Mouse (Mus musculus): Measurements from ENCODE around the gene Pja2. TPM values are rescaled to one million over a fixed set of nuclear protein-coding genes. Genes with fewer than 3 reads are reported as not detected.
"Not testable (repeated sequence)": the region's sequence is repeated elsewhere in the genome, so short reads cannot be mapped to it uniquely, and the experiment has no call there.

Gene Pja2
- polyA plus RNA-seq, 1 experiment = 33.2 TPM

DNA sequence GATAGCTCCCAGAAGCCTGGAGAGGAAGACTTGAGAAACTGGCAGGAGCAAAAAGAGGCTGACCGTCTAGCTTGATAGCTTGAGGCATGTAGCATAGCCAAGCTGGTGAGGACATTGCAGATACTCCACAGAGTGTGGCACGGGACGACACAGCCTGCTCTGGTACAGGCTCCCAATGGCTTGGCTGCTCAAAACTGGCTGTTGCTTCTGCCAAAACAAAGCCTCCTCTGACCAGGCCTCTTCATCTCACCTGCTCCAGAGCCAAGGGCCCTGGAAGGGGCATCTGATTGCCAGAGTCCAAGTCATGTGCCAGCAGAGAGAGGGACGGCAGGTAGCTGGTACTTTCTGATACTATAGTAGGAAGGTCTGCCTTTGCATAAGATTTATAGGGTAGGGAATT, 5.5 kb upstream of the Pja2 start:
- H3K27ac ChIP-seq (ENCODE audit: insufficient read depth, low read depth, low read length) = no peak overlapping the region
- H3K4me3 ChIP-seq (ENCODE audit: insufficient read depth, low read length) = no peak overlapping the region
- H3K4me1 ChIP-seq (ENCODE audit: control insufficient read depth, insufficient read depth, low read length) = no peaks in the 10 kb centered on the region; the same call in 1 of the 2 replicates
- no peak for TF ChIP-seq CTCF (IDR thresholded peaks at IDR 0.05; ENCODE audit: low read depth, low read length)
- no peak for TF ChIP-seq POLR2A (IDR thresholded peaks at IDR 0.05; ENCODE audit: borderline replicate concordance, low read depth, low read length)

DNA sequence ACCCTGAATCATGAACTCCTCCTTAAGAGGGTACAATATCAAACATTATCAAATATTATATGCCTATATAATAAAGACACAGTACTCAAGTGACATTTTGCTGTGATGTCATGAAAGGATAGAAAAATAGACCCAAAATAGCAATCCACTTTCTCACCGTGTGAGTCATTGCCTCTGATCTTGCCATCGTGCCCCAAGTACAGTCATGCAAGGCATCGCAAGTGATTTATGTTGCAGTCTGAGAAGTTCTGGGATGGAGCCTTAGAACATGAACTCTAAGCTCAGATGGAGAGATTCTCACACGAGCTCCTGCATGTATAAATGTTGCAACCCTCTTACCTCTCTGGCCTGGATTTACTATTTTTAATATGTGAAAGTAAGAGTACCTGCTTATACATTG, 2.2 kb upstream of the Pja2 start:
- no peak overlapping the region for H3K4me3 ChIP-seq (ENCODE audit: insufficient read depth, low read length)
- no peak for TF ChIP-seq POLR2A (IDR thresholded peaks at IDR 0.05; ENCODE audit: borderline replicate concordance, low read depth, low read length)
- no peak for TF ChIP-seq CTCF (IDR thresholded peaks at IDR 0.05; ENCODE audit: low read depth, low read length)
- peaks cover 2% of the 10 kb centered on the region for H3K4me1 ChIP-seq (ENCODE audit: control insufficient read depth, insufficient read depth, low read length)
- no peak overlapping the region for H3K27ac ChIP-seq (ENCODE audit: insufficient read depth, low read depth, low read length)

DNA sequence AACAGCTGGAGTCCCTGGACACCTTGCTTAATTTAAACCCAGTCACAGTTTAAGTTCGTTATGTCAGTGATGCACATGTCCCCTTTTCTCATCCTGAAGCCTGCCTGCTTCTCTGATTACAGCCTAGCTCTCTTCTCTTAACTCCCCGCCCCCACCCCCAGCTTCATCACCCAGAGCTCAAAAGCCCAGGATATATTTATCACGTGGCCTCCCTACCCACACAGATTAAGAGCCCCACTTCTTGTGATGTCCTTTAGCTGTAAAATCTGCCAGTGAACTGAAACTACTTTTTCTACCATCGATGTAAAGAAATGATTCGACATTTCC, 1.0 kb upstream of the Pja2 start:
- peak overlapping the region; percentile 80 for H3K4me3 ChIP-seq (ENCODE audit: insufficient read depth, low read length)
- H3K4me1 ChIP-seq (ENCODE audit: control insufficient read depth, insufficient read depth, low read length) = peaks cover 2% of the 10 kb centered on the region
- TF ChIP-seq POLR2A (IDR thresholded peaks at IDR 0.05; ENCODE audit: borderline replicate concordance, low read depth, low read length) (no peak), CTCF (IDR thresholded peaks at IDR 0.05; ENCODE audit: low read depth, low read length) (no peak)
- H3K27ac ChIP-seq (ENCODE audit: insufficient read depth, low read depth, low read length) = peak overlapping the region; percentile 43; the same call in 1 of the 2 replicates

DNA sequence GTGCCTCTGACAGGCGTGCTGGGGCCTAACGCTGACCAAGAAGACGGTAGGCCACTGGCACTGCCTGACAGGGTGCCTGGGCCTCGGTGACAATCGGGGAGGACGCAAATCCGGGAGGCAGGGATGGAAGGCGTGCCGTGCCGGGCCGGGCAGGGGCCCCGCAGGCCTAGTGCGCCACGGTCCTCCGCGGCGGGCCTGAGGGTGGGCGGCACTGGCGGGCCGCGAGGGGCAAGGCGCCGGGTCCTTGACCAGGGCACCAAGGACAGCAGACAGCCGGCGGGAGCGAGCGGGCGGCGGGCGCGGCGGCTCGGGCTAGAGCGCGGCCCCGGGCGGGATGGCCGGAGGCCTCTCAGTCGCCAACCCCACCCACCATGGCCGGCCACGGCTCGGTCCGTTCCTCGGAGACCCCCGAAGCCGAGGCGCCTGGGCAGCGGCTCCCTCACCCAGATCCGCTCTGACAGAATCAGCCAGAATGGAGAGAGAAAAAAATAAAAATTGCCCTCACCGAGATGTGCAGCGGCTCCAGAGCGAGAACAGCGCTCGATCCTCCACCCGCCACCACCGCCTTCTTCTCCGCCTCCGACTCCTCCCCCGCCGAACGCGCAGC, 322 bp downstream of the Pja2 start:
- H3K4me3 ChIP-seq (ENCODE audit: insufficient read depth, low read length) = peak overlapping the region; percentile 100
- no peak for TF ChIP-seq CTCF (IDR thresholded peaks at IDR 0.05; ENCODE audit: low read depth, low read length)
- no peak for TF ChIP-seq POLR2A (IDR thresholded peaks at IDR 0.05; ENCODE audit: borderline replicate concordance, low read depth, low read length)
- peaks cover 2% of the 10 kb centered on the region for H3K4me1 ChIP-seq (ENCODE audit: control insufficient read depth, insufficient read depth, low read length)
- H3K27ac ChIP-seq (ENCODE audit: insufficient read depth, low read depth, low read length) = peak overlapping the region; percentile 70

DNA sequence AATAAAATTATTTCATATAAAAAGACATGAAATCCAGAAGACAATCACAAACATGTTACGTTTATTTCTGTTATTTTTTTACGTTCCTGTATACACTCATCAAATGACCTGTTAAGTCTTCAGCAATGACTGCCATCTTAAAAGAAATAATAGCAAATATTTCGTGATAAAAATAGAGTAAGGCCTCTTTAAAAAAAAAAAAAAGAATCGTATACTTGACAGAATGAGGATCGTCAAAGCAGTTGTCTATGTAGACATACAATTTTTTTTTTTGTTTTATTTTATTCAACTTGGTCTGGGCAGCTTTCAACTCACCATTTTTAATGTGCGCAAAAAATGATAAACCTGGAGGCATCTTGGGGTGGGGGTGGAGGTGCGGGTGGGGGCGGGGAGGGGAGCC, 831 bp downstream of the Pja2 start:
- Histone ChIP-seq H3K4me3 (ENCODE audit: insufficient read depth, low read length) (peak overlapping the region; percentile 100), H3K27ac (ENCODE audit: insufficient read depth, low read depth, low read length) (no peak overlapping the region), H3K4me1 (ENCODE audit: control insufficient read depth, insufficient read depth, low read length) (peaks cover 2% of the 10 kb centered on the region)
- no peak for TF ChIP-seq CTCF (IDR thresholded peaks at IDR 0.05; ENCODE audit: low read depth, low read length)
- no peak for TF ChIP-seq POLR2A (IDR thresholded peaks at IDR 0.05; ENCODE audit: borderline replicate concordance, low read depth, low read length)

DNA sequence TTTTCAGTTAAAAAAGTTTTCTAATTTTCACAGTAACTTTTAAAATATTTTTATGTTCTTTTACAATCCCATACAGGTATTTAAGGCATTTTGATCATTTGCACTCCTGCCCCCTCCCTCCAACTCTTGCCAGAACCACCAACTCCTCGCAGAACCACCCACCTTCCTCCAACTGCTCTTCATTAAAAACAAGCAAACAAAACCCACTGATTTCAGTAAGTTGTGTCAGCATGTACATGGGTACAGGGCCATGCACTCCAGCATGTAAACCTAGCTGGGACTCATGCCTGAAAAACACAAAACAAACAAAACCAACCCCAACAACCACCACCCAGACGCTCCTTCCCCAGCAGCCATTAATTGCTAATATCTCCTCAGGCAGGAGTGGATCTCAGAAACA, 7.2 kb downstream of the Pja2 start:
- Histone ChIP-seq H3K4me3 (ENCODE audit: insufficient read depth, low read length) (no peak overlapping the region), H3K27ac (ENCODE audit: insufficient read depth, low read depth, low read length) (no peak overlapping the region), H3K4me1 (ENCODE audit: control insufficient read depth, insufficient read depth, low read length) (peaks cover 7% of the 10 kb centered on the region)
- TF ChIP-seq CTCF (IDR thresholded peaks at IDR 0.05; ENCODE audit: low read depth, low read length) = no peak
- no peak for TF ChIP-seq POLR2A (IDR thresholded peaks at IDR 0.05; ENCODE audit: borderline replicate concordance, low read depth, low read length)

DNA sequence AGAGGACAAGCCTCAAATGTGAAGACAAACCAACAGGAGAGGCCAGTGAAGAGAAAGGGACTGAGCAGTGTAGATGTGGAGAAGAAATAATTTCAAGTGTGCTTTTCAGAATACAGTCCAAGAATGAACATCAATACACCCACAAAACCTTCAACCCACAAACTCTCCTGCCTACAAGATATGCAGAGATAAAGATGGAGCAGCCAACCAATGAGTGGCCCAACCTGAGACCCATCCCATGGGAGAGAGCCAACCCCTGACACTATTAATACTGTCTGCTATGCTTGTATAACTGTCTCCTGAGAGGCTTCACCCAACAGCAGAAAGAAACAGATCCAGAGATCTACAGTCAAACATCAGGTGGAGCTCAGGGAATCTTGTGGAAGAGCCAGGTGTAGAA, 16.3 kb downstream of the Pja2 start:
- peaks cover 8% of the 10 kb centered on the region for H3K4me1 ChIP-seq (ENCODE audit: control insufficient read depth, insufficient read depth, low read length)
- no peak overlapping the region for H3K27ac ChIP-seq (ENCODE audit: insufficient read depth, low read depth, low read length)
- TF ChIP-seq CTCF (IDR thresholded peaks at IDR 0.05; ENCODE audit: low read depth, low read length) = no peak
- no peak for TF ChIP-seq POLR2A (IDR thresholded peaks at IDR 0.05; ENCODE audit: borderline replicate concordance, low read depth, low read length)
- no peak overlapping the region for H3K4me3 ChIP-seq (ENCODE audit: insufficient read depth, low read length)

DNA sequence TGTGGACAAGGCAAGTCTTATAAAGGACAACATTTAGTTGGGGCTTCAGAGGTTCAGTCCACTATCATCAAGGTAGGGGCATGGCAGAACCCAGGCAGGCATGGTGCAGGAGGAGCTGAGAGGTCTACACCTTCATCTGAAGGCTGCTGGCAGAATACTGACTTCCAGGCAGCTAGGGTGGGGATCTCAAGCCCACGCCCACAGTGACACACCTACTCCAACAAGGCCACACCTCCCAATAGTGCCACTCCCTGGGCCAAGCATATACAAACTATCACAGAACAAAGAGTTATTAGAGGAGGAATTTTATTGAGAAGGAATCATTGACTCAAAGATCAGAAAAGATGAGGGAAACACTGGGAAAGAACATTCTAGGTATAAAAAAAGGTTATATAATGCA, 17.2 kb downstream of the Pja2 start:
- H3K4me3 ChIP-seq (ENCODE audit: insufficient read depth, low read length); H3K4me1 ChIP-seq (ENCODE audit: control insufficient read depth, insufficient read depth, low read length); H3K27ac ChIP-seq (ENCODE audit: insufficient read depth, low read depth, low read length): not testable (repeated sequence)

DNA sequence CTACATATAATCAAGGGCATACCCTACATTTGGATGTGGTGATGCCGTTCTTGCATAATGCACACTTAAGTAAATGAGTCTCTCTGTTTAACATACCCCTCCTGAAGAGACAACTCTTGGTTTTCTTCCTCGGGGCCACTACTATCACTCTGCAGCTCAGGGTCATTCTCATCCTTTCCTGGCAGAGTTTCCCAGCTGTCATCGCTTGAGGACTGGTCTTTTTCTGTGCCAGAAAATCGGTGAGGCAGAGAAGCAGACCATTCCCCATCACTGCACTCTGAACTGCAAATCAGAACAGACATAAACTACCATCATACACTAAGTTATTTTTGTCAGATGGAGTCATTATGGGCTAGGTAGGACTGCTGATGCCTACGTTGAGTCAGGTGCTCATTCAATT, 34.1 kb downstream of the Pja2 start:
- no peaks in the 10 kb centered on the region for H3K4me1 ChIP-seq (ENCODE audit: control insufficient read depth, insufficient read depth, low read length)
- H3K4me3 ChIP-seq (ENCODE audit: insufficient read depth, low read length) = no peak overlapping the region
- no peak for TF ChIP-seq CTCF (IDR thresholded peaks at IDR 0.05; ENCODE audit: low read depth, low read length)
- TF ChIP-seq POLR2A (IDR thresholded peaks at IDR 0.05; ENCODE audit: borderline replicate concordance, low read depth, low read length) = no peak

DNA sequence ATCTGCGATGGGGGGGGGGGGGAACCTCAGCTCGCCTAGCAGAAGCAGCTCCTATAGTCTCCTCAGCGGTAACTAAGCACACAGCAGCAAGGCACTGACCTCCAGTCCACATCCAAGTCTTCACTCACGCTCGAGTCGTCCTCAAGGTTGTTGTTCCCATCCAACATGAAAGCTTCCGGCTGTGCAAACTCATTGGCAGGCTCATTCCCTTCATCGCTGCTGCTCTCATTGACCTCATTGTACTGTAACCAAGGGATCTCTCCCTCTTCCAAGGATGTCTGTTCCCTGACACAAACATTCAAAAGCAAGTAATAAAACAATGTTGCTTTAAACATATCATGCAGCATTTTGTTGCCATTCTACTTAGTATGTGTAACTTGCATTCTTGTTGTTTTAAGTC, 39.0 kb downstream of the Pja2 start:
- H3K4me3 ChIP-seq (ENCODE audit: insufficient read depth, low read length) = no peak overlapping the region
- H3K4me1 ChIP-seq (ENCODE audit: control insufficient read depth, insufficient read depth, low read length) = no peaks in the 10 kb centered on the region
- no peak overlapping the region for H3K27ac ChIP-seq (ENCODE audit: insufficient read depth, low read depth, low read length)
- TF ChIP-seq CTCF (IDR thresholded peaks at IDR 0.05; ENCODE audit: low read depth, low read length) = no peak
- TF ChIP-seq POLR2A (IDR thresholded peaks at IDR 0.05; ENCODE audit: borderline replicate concordance, low read depth, low read length) = no peak

More for the DNA sequence above, 34.1 kb downstream of the Pja2 start:
- no peak overlapping the region for H3K27ac ChIP-seq (ENCODE audit: insufficient read depth, low read depth, low read length)

DNA sequence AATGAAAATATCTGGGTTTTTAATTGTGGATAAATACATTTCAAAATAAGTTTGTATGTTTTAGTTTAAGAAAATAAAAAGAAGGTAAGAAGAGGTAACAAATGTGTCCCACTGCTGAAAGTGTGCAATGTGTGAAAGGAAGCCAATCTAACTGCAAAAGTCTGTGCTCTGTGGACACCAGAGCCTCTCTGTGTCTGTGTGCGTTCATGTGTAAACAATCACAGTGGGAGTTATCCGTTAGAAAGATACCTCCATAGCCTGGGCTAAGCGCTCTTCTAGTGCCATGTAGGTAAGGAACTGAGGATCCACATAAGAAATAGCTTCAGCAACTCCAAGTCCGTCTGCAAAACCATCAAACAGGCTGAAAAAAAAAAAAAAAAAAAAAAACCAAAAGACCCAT, 42.0 kb downstream of the Pja2 start:
- TF ChIP-seq CTCF (IDR thresholded peaks at IDR 0.05; ENCODE audit: low read depth, low read length) (no peak), POLR2A (IDR thresholded peaks at IDR 0.05; ENCODE audit: borderline replicate concordance, low read depth, low read length) (no peak)

More for the DNA sequence above, 42.0 kb downstream of the Pja2 start:
- no peak overlapping the region for H3K27ac ChIP-seq (ENCODE audit: insufficient read depth, low read depth, low read length)
- H3K4me1 ChIP-seq (ENCODE audit: control insufficient read depth, insufficient read depth, low read length) = no peaks in the 10 kb centered on the region
- H3K4me3 ChIP-seq (ENCODE audit: insufficient read depth, low read length) = no peak overlapping the region
